Mouse (Mus musculus): ENCODE results near the gene Pqlc2. TPM values are rescaled to one million over a fixed set of nuclear protein-coding genes. Genes with fewer than 3 reads are reported as not detected.
A peak's percentile ranks its signal among the peaks of the same experiment; 100 is the strongest.

Gene Pqlc2
- total and polyA plus RNA-seq, 2 experiments from 2014 or later, result 6.8 to 7.7 TPM

- Histone ChIP-seq H3K4me1 (ENCODE audit: control insufficient read depth, insufficient read depth) (peaks cover 12% of the 10 kb centered on the region; the same call in 1 of the 2 replicates), H3K9me3 (replicated peaks; ENCODE audit: control insufficient read depth, low read length) (no peaks in the 10 kb centered on the region), H3K27me3 (ENCODE audit: control insufficient read depth, insufficient read depth, low read length) (no peaks in the 10 kb centered on the region), H3K27ac (ENCODE audit: low read depth) (no peak overlapping the region), H3K36me3 (replicated peaks; ENCODE audit: control insufficient read depth, insufficient read depth, low read length) (peaks cover 48% of the 10 kb centered on the region), H3K9ac (replicated peaks; ENCODE audit: low read depth, low read length) (no peak overlapping the region), H3K4me3 (ENCODE audit: low read depth, low read length) (no peak overlapping the region), H3K4me2 (ENCODE audit: low read depth, low read length) (no peak overlapping the region)
- no peak for DNase-seq (ENCODE audit: low spot score)
- TF ChIP-seq EP300 (IDR thresholded peaks at IDR 0.05; ENCODE audit: low read depth) (no peak), CTCF (IDR thresholded peaks at IDR 0.05; ENCODE audit: low read depth) (no peak)
- no peak for ATAC-seq (ENCODE audit: insufficient read depth, low read depth)
- WGBS, result 61% methylated on average over 4 of the region's 4 CpGs
These were observed 54.4 kb downstream of the Pqlc2 start for GRCm38 (mm10) chr4:139256146-139256545.

- no peak overlapping the region for H3K27ac ChIP-seq (ENCODE audit: low read depth)
These were observed 57.3 kb downstream of the Pqlc2 start for GRCm38 (mm10) chr4:139253206-139253605.

GRCm38 (mm10) chr4:139252051-139252760, 58.3 kb downstream of the Pqlc2 start:
- no peak overlapping the region for H3K27ac ChIP-seq (ENCODE audit: low read depth)
- H3K9ac ChIP-seq (replicated peaks; ENCODE audit: low read depth, low read length), result no peak overlapping the region
- H3K36me3 ChIP-seq (replicated peaks; ENCODE audit: control insufficient read depth, insufficient read depth, low read length), result peaks cover 10% of the 10 kb centered on the region
- no peak overlapping the region for H3K4me3 ChIP-seq (ENCODE audit: low read depth, low read length)
- 59% methylated on average over 22 of the region's 22 CpGs for WGBS
- H3K9me3 ChIP-seq (replicated peaks; ENCODE audit: control insufficient read depth, low read length), result no peaks in the 10 kb centered on the region
- TF ChIP-seq CTCF (IDR thresholded peaks at IDR 0.05; ENCODE audit: low read depth), result peak; percentile 77
- TF ChIP-seq EP300 (IDR thresholded peaks at IDR 0.05; ENCODE audit: low read depth), result no peak
- no peaks in the 10 kb centered on the region for H3K27me3 ChIP-seq (ENCODE audit: control insufficient read depth, insufficient read depth, low read length)
- ATAC-seq (ENCODE audit: insufficient read depth, low read depth) (peak; percentile 21; the same call in 1 of the 2 replicates), DNase-seq (ENCODE audit: low spot score) (peak; percentile 78)
- peaks cover 32% of the 10 kb centered on the region for H3K4me1 ChIP-seq (ENCODE audit: control insufficient read depth, insufficient read depth)
- no peak overlapping the region for H3K4me2 ChIP-seq (ENCODE audit: low read depth, low read length)

More at GRCm38 (mm10) chr4:139253206-139253605, 57.3 kb downstream of the Pqlc2 start:
- TF ChIP-seq CTCF (IDR thresholded peaks at IDR 0.05; ENCODE audit: low read depth), result no peak
- TF ChIP-seq EP300 (IDR thresholded peaks at IDR 0.05; ENCODE audit: low read depth), result no peak
- Histone ChIP-seq H3K4me3 (ENCODE audit: low read depth, low read length) (no peak overlapping the region), H3K9ac (replicated peaks; ENCODE audit: low read depth, low read length) (no peak overlapping the region), H3K4me1 (ENCODE audit: control insufficient read depth, insufficient read depth) (peaks cover 32% of the 10 kb centered on the region), H3K27me3 (ENCODE audit: control insufficient read depth, insufficient read depth, low read length) (no peaks in the 10 kb centered on the region), H3K4me2 (ENCODE audit: low read depth, low read length) (no peak overlapping the region), H3K36me3 (replicated peaks; ENCODE audit: control insufficient read depth, insufficient read depth, low read length) (peaks cover 20% of the 10 kb centered on the region), H3K9me3 (replicated peaks; ENCODE audit: control insufficient read depth, low read length) (no peaks in the 10 kb centered on the region)
- WGBS, result 68% methylated on average over 9 of the region's 9 CpGs
- DNase-seq (ENCODE audit: low spot score), result no peak
- no peak for ATAC-seq (ENCODE audit: insufficient read depth, low read depth)

- TF ChIP-seq CTCF (IDR thresholded peaks at IDR 0.05; ENCODE audit: low read depth) (no peak), EP300 (IDR thresholded peaks at IDR 0.05; ENCODE audit: low read depth) (no peak)
- no peak overlapping the region for H3K9ac ChIP-seq (replicated peaks; ENCODE audit: low read depth, low read length)
- ATAC-seq (ENCODE audit: insufficient read depth, low read depth) (no peak), DNase-seq (ENCODE audit: low spot score) (no peak)
- 19% methylated on average over 8 of the region's 8 CpGs for WGBS
- H3K4me3 ChIP-seq (ENCODE audit: low read depth, low read length), result no peak overlapping the region
- no peak overlapping the region for H3K27ac ChIP-seq (ENCODE audit: low read depth)
- peaks cover 38% of the 10 kb centered on the region for H3K4me1 ChIP-seq (ENCODE audit: control insufficient read depth, insufficient read depth)
- no peaks in the 10 kb centered on the region for H3K9me3 ChIP-seq (replicated peaks; ENCODE audit: control insufficient read depth, low read length)
- H3K36me3 ChIP-seq (replicated peaks; ENCODE audit: control insufficient read depth, insufficient read depth, low read length), result 0 out of 2 replicates have a peak, but pooled peaks cover 3% of the 10 kb centered on the region
- no peaks in the 10 kb centered on the region for H3K27me3 ChIP-seq (ENCODE audit: control insufficient read depth, insufficient read depth, low read length)
- H3K4me2 ChIP-seq (ENCODE audit: low read depth, low read length), result no peak overlapping the region
These were observed 59.6 kb downstream of the Pqlc2 start for GRCm38 (mm10) chr4:139250886-139251285.

GRCm38 (mm10) chr4:139250043-139250442, 60.5 kb downstream of the Pqlc2 start:
- 0 out of 2 replicates have a peak overlapping the region, but pooled peaks have one; percentile 16 for H3K9ac ChIP-seq (replicated peaks; ENCODE audit: low read depth, low read length)
- TF ChIP-seq EP300 (IDR thresholded peaks at IDR 0.05; ENCODE audit: low read depth), result no peak
- no peak for TF ChIP-seq CTCF (IDR thresholded peaks at IDR 0.05; ENCODE audit: low read depth)
- DNase-seq (ENCODE audit: low spot score) (peak; percentile 17), ATAC-seq (ENCODE audit: insufficient read depth, low read depth) (no peak)
- H3K27ac ChIP-seq (ENCODE audit: low read depth), result peak overlapping the region; percentile 13; the same call in 1 of the 2 replicates
- peaks cover 36% of the 10 kb centered on the region for H3K4me1 ChIP-seq (ENCODE audit: control insufficient read depth, insufficient read depth)
- no peak overlapping the region for H3K4me2 ChIP-seq (ENCODE audit: low read depth, low read length)
- WGBS, result 30% methylated on average over 5 of the region's 5 CpGs
- no peaks in the 10 kb centered on the region for H3K9me3 ChIP-seq (replicated peaks; ENCODE audit: control insufficient read depth, low read length)
- H3K36me3 ChIP-seq (replicated peaks; ENCODE audit: control insufficient read depth, insufficient read depth, low read length), result no peaks in the 10 kb centered on the region
- no peak overlapping the region for H3K4me3 ChIP-seq (ENCODE audit: low read depth, low read length)
- no peaks in the 10 kb centered on the region for H3K27me3 ChIP-seq (ENCODE audit: control insufficient read depth, insufficient read depth, low read length)
